Mouse (Mus musculus) CH12.LX (cell line): ENCODE measurements around the gene Keap1. TPM values are rescaled to one million over a fixed set of nuclear protein-coding genes. Genes with fewer than 3 reads are reported as not detected.
A peak's percentile ranks its signal among the peaks of the same experiment; 100 is the strongest.

Experiments
- DNase-seq: peaks from one replicate; pipeline ENCODE4 v3.0.0-alpha.2; 2013; ENCODE audit errors: extremely low read depth
- H3K27ac ChIP-seq: 2 replicates; pipeline ENCODE4 v1.5.1; 2012; ENCODE audit warnings: low read depth, mild to moderate bottlenecking, control low read depth, moderate library complexity; ENCODE audit not compliant: insufficient read depth
- H3K27me3 ChIP-seq: replicated peaks from 2 replicates; pipeline ENCODE3; 2012; ENCODE audit warnings: inconsistent platforms
- H3K36me3 ChIP-seq, 2 experiments: replicated peaks in 1 of 2; 2 replicates each; pipeline versions ENCODE3 to v1.6.1; 2012; ENCODE audit warnings: inconsistent platforms in 1 of 2, low read length in 1 of 2, mild to moderate bottlenecking in 1 of 2, mixed read lengths in 1 of 2, moderate library complexity in 1 of 2; ENCODE audit not compliant: control insufficient read depth in 1 of 2, insufficient read depth in 1 of 2
- H3K4me1 ChIP-seq, 2 experiments: 2 replicates each; pipeline ENCODE4 v1.6.1; 2012; ENCODE audit warnings: inconsistent platforms in 1 of 2, moderate library complexity in 1 of 2; ENCODE audit not compliant: insufficient read depth in 2 of 2, control insufficient read depth in 1 of 2
- H3K4me2 ChIP-seq: 2 replicates; pipeline ENCODE4 v1.6.1; 2012; ENCODE audit warnings: low read depth, mild to moderate bottlenecking, control low read depth; ENCODE audit not compliant: poor library complexity, insufficient read depth, severe bottlenecking
- H3K4me3 ChIP-seq, 3 experiments: fragments of 150-350 bp in 1 of 3; sonication (generic) in 1 of 3; replicated peaks in 1 of 3; 2 replicates each; pipeline versions ENCODE3 to v1.5.1; 2011 to 2012; ENCODE audit warnings: low read depth in 2 of 3, low read length in 2 of 3, mild to moderate bottlenecking in 2 of 3, moderate library complexity in 2 of 3, control low read depth in 1 of 3, improper control_type of control experiment in 1 of 3, inconsistent platforms in 1 of 3, mixed read lengths in 1 of 3; ENCODE audit not compliant: poor library complexity in 1 of 3
- H3K79me2 ChIP-seq: replicated peaks from 2 replicates; pipeline ENCODE4 v1.6.1; 2012; ENCODE audit warnings: mild to moderate bottlenecking, moderate library complexity; ENCODE audit not compliant: control insufficient read depth, poor library complexity, insufficient read depth, severe bottlenecking; ENCODE audit errors: extremely low read depth
- H3K9ac ChIP-seq: 2 replicates; pipeline ENCODE4 v1.6.1; 2012; ENCODE audit warnings: low read depth, mild to moderate bottlenecking, control low read depth, moderate library complexity; ENCODE audit not compliant: insufficient read depth
- H3K9me3 ChIP-seq: replicated peaks from 2 replicates; pipeline ENCODE3; 2012; ENCODE audit warnings: low read length, inconsistent platforms, mixed read lengths
- BHLHE40 ChIP-seq: IDR thresholded peaks from 2 replicates; pipeline ENCODE4 v1.6.1; 2011; ENCODE audit warnings: mild to moderate bottlenecking, low read depth, low read length, improper control_type of control experiment
- CHD2 ChIP-seq: IDR thresholded peaks from 2 replicates; pipeline ENCODE4 v1.6.1; 2011; ENCODE audit warnings: low read length, improper control_type of control experiment
- CTCF ChIP-seq, 2 experiments: IDR thresholded peaks in 1 of 2; conservative IDR thresholded peaks in 1 of 2; 2 replicates each; pipeline ENCODE4 v1.5.1; 2011 to 2012; ENCODE audit warnings: low read depth in 2 of 2, low read length in 2 of 2, improper control_type of control experiment in 1 of 2, inconsistent platforms in 1 of 2, mild to moderate bottlenecking in 1 of 2, moderate library complexity in 1 of 2
- EP300 ChIP-seq: IDR thresholded peaks from 2 replicates; pipeline ENCODE4 v1.6.1; 2011; ENCODE audit warnings: low read length, improper control_type of control experiment
- GABPA ChIP-seq: IDR thresholded peaks from 2 replicates; pipeline ENCODE4 v1.6.1; 2012; ENCODE audit warnings: low read depth, low read length, improper control_type of control experiment, inconsistent platforms; ENCODE audit not compliant: insufficient replicate concordance
- JUN ChIP-seq: IDR thresholded peaks from 2 replicates; pipeline ENCODE4 v1.6.1; 2011; ENCODE audit warnings: low read depth, mild to moderate bottlenecking, low read length, improper control_type of control experiment, moderate library complexity; ENCODE audit not compliant: insufficient read depth
- JUND ChIP-seq: conservative IDR thresholded peaks from 2 replicates; pipeline ENCODE4 v1.6.1; 2011; ENCODE audit warnings: low read depth, low read length, improper control_type of control experiment
- MAFK ChIP-seq: IDR thresholded peaks from 2 replicates; pipeline ENCODE4 v1.6.1; 2011; ENCODE audit warnings: low read length, improper control_type of control experiment; ENCODE audit not compliant: insufficient replicate concordance
- MAX ChIP-seq: IDR thresholded peaks from 2 replicates; pipeline ENCODE4 v1.6.1; 2011; ENCODE audit warnings: low read length, improper control_type of control experiment
- MAZ ChIP-seq: IDR thresholded peaks from 2 replicates; pipeline ENCODE4 v1.6.1; 2012; ENCODE audit warnings: low read depth, mild to moderate bottlenecking, inconsistent platforms, low read length, improper control_type of control experiment, moderate library complexity
- MXI1 ChIP-seq: IDR thresholded peaks from 2 replicates; pipeline ENCODE4 v1.6.1; 2011; ENCODE audit warnings: mild to moderate bottlenecking, low read depth, low read length, improper control_type of control experiment
- MYC ChIP-seq: IDR thresholded peaks from 2 replicates; pipeline ENCODE4 v1.6.1; 2011; ENCODE audit warnings: low read depth, mild to moderate bottlenecking, improper control_type of control experiment, low read length
- PAX5 ChIP-seq: IDR thresholded peaks from 2 replicates; pipeline ENCODE4 v1.6.1; 2012; ENCODE audit warnings: low read length, inconsistent platforms, mixed read lengths
- POLR2A ChIP-seq: IDR thresholded peaks from 2 replicates; pipeline ENCODE4 v1.6.1; 2011; ENCODE audit warnings: low read depth, mild to moderate bottlenecking, improper control_type of control experiment, low read length
- RCOR1 ChIP-seq: conservative IDR thresholded peaks from 2 replicates; pipeline ENCODE4 v1.6.1; 2012; ENCODE audit warnings: low read depth, mild to moderate bottlenecking, inconsistent platforms, low read length, improper control_type of control experiment
- SIN3A ChIP-seq: IDR thresholded peaks from 2 replicates; pipeline ENCODE4 v1.6.1; 2012; ENCODE audit warnings: low read length, improper control_type of control experiment, inconsistent platforms
- SMC3 ChIP-seq: IDR thresholded peaks from 2 replicates; pipeline ENCODE4 v1.6.1; 2011; ENCODE audit warnings: low read depth, low read length, improper control_type of control experiment
- TBP ChIP-seq: conservative IDR thresholded peaks from 2 replicates; pipeline ENCODE4 v1.6.1; 2011; ENCODE audit warnings: low read depth, low read length, improper control_type of control experiment
- TCF12 ChIP-seq: IDR thresholded peaks from 2 replicates; pipeline ENCODE4 v1.6.1; 2014; ENCODE audit warnings: low read depth, mild to moderate bottlenecking, inconsistent platforms, low read length, improper control_type of control experiment
- UBTF ChIP-seq: IDR thresholded peaks from 2 replicates; pipeline ENCODE4 v1.6.1; 2012; ENCODE audit warnings: low read depth, mild to moderate bottlenecking, inconsistent platforms, low read length, improper control_type of control experiment, moderate library complexity
- USF1 ChIP-seq: IDR thresholded peaks from 2 replicates; pipeline ENCODE4 v1.6.1; 2014; ENCODE audit warnings: low read depth, mild to moderate bottlenecking, inconsistent platforms, low read length, improper control_type of control experiment
- ZMIZ1 ChIP-seq: IDR thresholded peaks from 2 replicates; pipeline ENCODE4 v1.6.1; 2012; ENCODE audit warnings: low read depth, mild to moderate bottlenecking, inconsistent platforms, low read length, improper control_type of control experiment
- dilution Hi-C: fragments of 300-500 bp; cut with MboI; formaldehyde crosslinking; loops from 2 replicates; pipeline ENCODE4 v1.14.3; 2020; ENCODE audit warnings: low sequenced_read_pairs; ENCODE audit not compliant: extremely low pct_unique_long_range_greater_than_20kb, extremely low pct_ligation_motif_present
- in situ Hi-C: fragments of 300-500 bp; cut with MboI; formaldehyde crosslinking; loops from 3 replicates; pipeline ENCODE4 v1.14.3; 2019; ENCODE audit warnings: low sequenced_read_pairs, low pct_ligation_motif_present, low pct_unique_long_range_greater_than_20kb, mixed read lengths
- polyA plus RNA-seq: library from polyadenylated mRNA; unstranded; fragments of >175 nt; gene quantifications from 2 replicates; pipeline ENCODE4 v1.2.1, GENCODE M21; 2012; ENCODE audit warnings: low read depth; ENCODE audit not compliant: insufficient read length
- total RNA-seq, 2 experiments: library from RNA; depleted of rRNA; stranded (reverse); fragments of 300-350 nt in 1 of 2; fragments of >200 nt in 1 of 2; gene quantifications; 2 replicates each; pipeline ENCODE4 v1.2.3; 2012 to 2014

The Keap1 gene
- total and polyA plus RNA-seq, 3 experiments: 18.4 to 41.7 (median 31.2) TPM

DNA sequence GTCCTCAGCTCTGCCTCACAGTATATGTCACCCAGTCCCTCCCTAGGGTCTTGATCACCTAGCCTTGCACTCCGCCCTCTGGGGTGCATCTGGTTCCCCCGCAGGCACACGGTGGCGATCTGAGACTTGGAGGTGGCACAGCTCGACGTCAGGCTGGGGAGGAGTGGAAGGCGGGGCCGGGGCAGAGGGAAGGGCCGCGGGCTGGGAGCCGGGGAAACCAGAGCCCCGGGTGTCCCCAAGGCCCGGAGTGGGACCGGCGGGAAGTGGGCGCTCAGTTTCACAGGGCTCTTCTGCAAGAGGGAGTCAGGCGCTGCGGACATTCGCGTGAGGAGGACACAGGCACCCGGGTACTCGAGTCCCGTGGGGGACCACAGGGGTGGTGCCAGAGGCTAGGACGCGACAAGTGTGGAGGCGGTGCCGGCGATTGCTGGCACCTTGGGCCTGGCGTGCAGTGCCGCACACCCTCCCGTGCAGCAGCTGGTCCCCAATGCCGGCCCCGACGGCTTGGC lies 55.2 kb downstream of the Keap1 start (continued):
- TF ChIP-seq EP300 (no peak), ZMIZ1 (no peak), GABPA (no peak), SMC3 (peak; percentile 45), SIN3A (no peak), CTCF (conservative IDR thresholded peaks at IDR 0.05 in 1 of 2, IDR thresholded peaks at IDR 0.05 in 1 of 2; ENCODE audit: low read depth in 2 of 2, low read length in 2 of 2) (peak in 1 of 2 experiments; percentile 58; a peak in 2 of 4 replicates), USF1 (no peak), CHD2 (no peak), PAX5 (no peak)

DNA sequence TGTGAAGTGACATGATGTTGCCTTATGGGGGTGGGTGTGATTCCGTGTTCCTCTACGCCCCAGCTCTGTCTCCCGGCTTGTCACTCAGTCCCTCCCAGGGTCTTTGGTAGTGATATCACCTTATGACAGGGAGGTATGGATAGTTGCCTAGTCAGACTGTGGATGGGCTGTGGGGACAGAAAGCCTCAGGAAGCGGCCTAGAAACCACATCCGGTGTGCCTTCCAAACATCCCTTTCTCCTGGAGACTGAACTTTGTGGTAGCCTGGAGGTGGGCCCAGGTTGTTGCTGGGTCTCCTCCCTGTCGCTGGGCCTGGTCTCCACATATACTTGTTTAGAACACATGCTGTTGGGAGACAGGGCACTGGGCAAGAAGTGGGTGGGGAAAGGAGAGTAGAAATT lies 55.7 kb downstream of the Keap1 start:
- H3K9me3 ChIP-seq: no peaks in the 10 kb centered on the region
- H3K79me2 ChIP-seq: peaks cover 3% of the 10 kb centered on the region
- peak overlapping the region; percentile 21 for H3K27ac ChIP-seq
- H3K9ac ChIP-seq: 0 out of 2 replicates have a peak overlapping the region, but pooled peaks have one; percentile 7
- DNase-seq: no peak
- peak overlapping the region in 2 of 3 experiments; percentile 51 to 55 for H3K4me3 ChIP-seq
- no peaks in the 10 kb centered on the region for H3K27me3 ChIP-seq
- in situ Hi-C loops (no loop called here), dilution Hi-C loops (no loop called here)
- peaks cover 24 to 55% of the 10 kb centered on the region in 2 experiments for H3K4me1 ChIP-seq
- H3K4me2 ChIP-seq: peak overlapping the region; percentile 75
- peaks cover 0 to 25% of the 10 kb centered on the region in 2 experiments for H3K36me3 ChIP-seq
- no peak for TF ChIP-seq CHD2
- TF ChIP-seq TBP: no peak
- TF ChIP-seq MAX: no peak
- TF ChIP-seq UBTF: no peak
- no peak for TF ChIP-seq POLR2A
- no peak for TF ChIP-seq BHLHE40
- TF ChIP-seq TCF12: no peak
- TF ChIP-seq JUN: no peak
- TF ChIP-seq MYC: no peak
- TF ChIP-seq MXI1: no peak; the same call in 1 of the 2 replicates
- TF ChIP-seq MAFK: no peak
- TF ChIP-seq ZMIZ1: no peak
- TF ChIP-seq JUND: no peak
- no peak for TF ChIP-seq MAZ
- TF ChIP-seq RCOR1: no peak
